Mouse (Mus musculus): ENCODE measurements around the gene Cpsf2. TPM values are rescaled to one million over a fixed set of nuclear protein-coding genes. Genes with fewer than 3 reads are reported as not detected.

Cpsf2 gene
- polyA plus RNA-seq (2017; shearing (Covaris generic)): 18.3 TPM

GRCm38 (mm10) chr12:101975601-101976571 is at the start of gene Cpsf2:
Gene Cpsf2 (plus strand): TSS chr12:101975988.

GRCm38 (mm10) chr12:101957942-101958544 is 17.7 kb upstream of the Cpsf2 start, which contains the start of gene Atxn3:
Gene Atxn3 (minus strand): TSS chr12:101958246.

Other genes starting within 250 kb of the Cpsf2 start
- not detected for gene Fbln5, start 156.9 kb upstream of the Cpsf2 start, polyA plus RNA-seq (2017; shearing (Covaris generic))
- gene Trip11, start 62.7 kb upstream of the Cpsf2 start, polyA plus RNA-seq (2017; shearing (Covaris generic)): 96.2 TPM
- 26.7 TPM for gene Atxn3, start 17.7 kb upstream of the Cpsf2 start, polyA plus RNA-seq (2017; shearing (Covaris generic))
- gene Slc24a4, start 152.7 kb downstream of the Cpsf2 start, polyA plus RNA-seq (2017; shearing (Covaris generic)): not detected